Mouse (Mus musculus) hindbrain, embryonic 14.5 days (tissue): ENCODE results near the gene Prrxl1. TPM values are rescaled to one million over a fixed set of nuclear protein-coding genes. Genes with fewer than 3 reads are reported as not detected.

Experiments used
- ATAC-seq: fragments of 200-750 bp; cut with Nextera tagmentation; 2 replicates; pipeline ENCODE4 v1.8.0; 2017; ENCODE audit warnings: moderate number of reproducible peaks, mild to moderate bottlenecking, moderate TSS enrichment, moderate library complexity; ENCODE audit not compliant: low FRiP score
- DNase-seq: peaks from one replicate; pipeline ENCODE4 v3.0.0-alpha.2; 2015; ENCODE audit warnings: low spot score
- H3K27ac ChIP-seq: fragments of 300-500 bp; sonication (generic); 2 replicates; pipeline ENCODE4 v1.5.1; 2014; ENCODE audit warnings: mild to moderate bottlenecking, moderate library complexity
- H3K27me3 ChIP-seq: fragments of 300-500 bp; sonication (generic); 2 replicates; pipeline ENCODE4 v1.6.1; 2014; ENCODE audit warnings: mild to moderate bottlenecking, low read length, mixed read lengths; ENCODE audit not compliant: control insufficient read depth, insufficient read depth
- H3K36me3 ChIP-seq: fragments of 300-500 bp; sonication (generic); replicated peaks from 2 replicates; pipeline ENCODE4 v1.6.1; 2014; ENCODE audit not compliant: control insufficient read depth, insufficient read depth
- H3K4me1 ChIP-seq: fragments of 300-500 bp; sonication (generic); replicated peaks from 2 replicates; pipeline ENCODE4 v1.6.1; 2014; ENCODE audit warnings: antibody characterized with exemption, low read length, mixed read lengths; ENCODE audit not compliant: control insufficient read depth, insufficient read depth
- H3K4me2 ChIP-seq: fragments of 300-500 bp; sonication (generic); replicated peaks from 2 replicates; pipeline ENCODE4 v1.6.1; 2014; ENCODE audit warnings: mild to moderate bottlenecking, moderate library complexity
- H3K4me3 ChIP-seq: fragments of 300-500 bp; sonication (generic); replicated peaks from 2 replicates; pipeline ENCODE4 v1.5.1; 2014; ENCODE audit warnings: mild to moderate bottlenecking, low read length
- H3K9ac ChIP-seq: fragments of 300-500 bp; sonication (generic); 2 replicates; pipeline ENCODE4 v1.6.1; 2014
- H3K9me3 ChIP-seq: fragments of 300-500 bp; sonication (generic); 2 replicates; pipeline ENCODE4 v1.6.1; 2016; ENCODE audit warnings: low read length; ENCODE audit not compliant: control insufficient read depth
- WGBS: fragments of 180-500 bp; shearing (Covaris S2); extraction: QIAGEN DNeasy Blood & Tissue Kit; methylation state at CpG from one replicate; pipeline ENCODE4 v1.1.7; 2014; 5-methylcytosine and 5-hydroxymethylcytosine counted together
- polyA plus RNA-seq: library from polyadenylated mRNA; unstranded; fragments of >200 nt; fragmentation: Nextera tagmentation; extraction: Ambion mirVana; gene quantifications from 2 replicates; pipeline ENCODE4 v1.2.1, GENCODE M21; 2014

Gene Prrxl1
- polyA plus RNA-seq, 1 experiment from 2014 or later = 63.2 TPM

DNA sequence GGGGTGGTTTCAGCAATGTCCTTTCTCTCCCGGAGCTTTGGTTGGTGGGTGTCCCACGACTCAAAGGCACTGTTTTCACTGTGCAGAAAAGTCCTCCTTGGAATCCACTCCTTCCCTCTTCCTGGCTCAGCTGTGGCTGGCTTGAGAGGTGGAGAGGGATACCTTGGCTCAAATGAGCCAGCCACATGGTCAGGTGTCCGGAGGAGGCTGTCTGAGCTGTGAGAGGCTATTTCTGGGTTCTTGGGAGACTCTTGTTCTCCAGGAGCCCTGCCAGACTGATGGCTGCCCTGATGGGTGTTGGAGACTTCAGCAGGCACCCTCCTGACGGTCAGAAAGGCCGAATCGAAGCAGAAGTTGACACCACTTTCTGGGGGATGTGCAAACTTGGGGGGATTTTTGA is 63.9 kb downstream of the Prrxl1 start:
- 93% methylated on average over 6 of the region's 6 CpGs for WGBS
- DNase-seq (no peak), ATAC-seq (no peak)
- Histone ChIP-seq H3K4me3 (no peak overlapping the region), H3K4me1 (no peaks in the 10 kb centered on the region), H3K27me3 (no peaks in the 10 kb centered on the region), H3K4me2 (no peak overlapping the region), H3K27ac (no peak overlapping the region), H3K36me3 (no peaks in the 10 kb centered on the region), H3K9ac (no peak overlapping the region), H3K9me3 (no peaks in the 10 kb centered on the region)

DNA sequence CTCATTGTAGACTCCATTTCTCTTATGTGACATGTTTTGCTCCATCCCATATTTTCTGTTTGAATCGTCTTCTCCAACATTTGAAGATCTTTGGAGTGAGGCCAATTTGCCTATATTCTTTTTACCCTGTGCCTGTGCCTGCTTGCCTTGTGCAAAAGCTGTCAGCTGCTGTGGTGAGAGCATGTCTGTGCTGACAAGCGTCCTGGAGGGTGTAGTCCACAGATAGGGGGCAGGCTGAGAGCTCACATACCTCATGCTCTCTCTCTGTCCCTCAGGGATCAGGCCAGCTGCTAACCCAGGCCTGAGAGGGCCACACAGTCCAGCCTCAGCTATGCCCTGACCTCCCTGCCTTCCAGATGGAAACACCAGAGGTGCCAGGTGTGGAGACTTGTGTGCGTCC is 74.0 kb downstream of the Prrxl1 start:
- H3K36me3 ChIP-seq = no peaks in the 10 kb centered on the region
- no peak overlapping the region for H3K9ac ChIP-seq
- H3K4me2 ChIP-seq = no peak overlapping the region
- 55% methylated on average over 3 of the region's 3 CpGs for WGBS
- H3K9me3 ChIP-seq = no peaks in the 10 kb centered on the region
- DNase-seq (no peak), ATAC-seq (no peak)
- no peak overlapping the region for H3K27ac ChIP-seq
- no peak overlapping the region for H3K4me3 ChIP-seq
- H3K27me3 ChIP-seq = no peaks in the 10 kb centered on the region
- H3K4me1 ChIP-seq = no peaks in the 10 kb centered on the region

DNA sequence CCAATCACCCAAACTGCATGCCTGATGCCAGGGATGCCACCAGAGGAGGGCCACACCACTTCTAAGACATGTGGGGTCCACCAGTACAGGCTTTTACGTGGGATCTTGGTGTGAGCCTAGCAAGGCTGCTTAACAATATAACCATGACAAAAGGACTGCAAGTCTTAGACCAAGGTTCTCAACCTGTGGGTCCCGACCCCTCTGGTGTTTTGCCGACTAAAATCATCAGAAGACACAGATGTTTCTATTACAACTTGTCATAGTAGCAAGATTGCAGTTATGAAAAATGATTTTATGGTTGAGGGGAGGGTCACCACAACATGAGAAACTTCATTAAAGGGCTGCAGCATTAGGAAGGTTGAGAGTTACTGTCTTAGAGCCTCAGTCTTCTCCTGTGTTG is 79.4 kb downstream of the Prrxl1 start:
- H3K9me3 ChIP-seq = no peaks in the 10 kb centered on the region
- no peak for ATAC-seq
- no peak overlapping the region for H3K9ac ChIP-seq
- H3K4me3 ChIP-seq = no peak overlapping the region
- H3K4me2 ChIP-seq = no peak overlapping the region
- no peaks in the 10 kb centered on the region for H3K36me3 ChIP-seq
- no peaks in the 10 kb centered on the region for H3K27me3 ChIP-seq
- DNase-seq = no peak
- no peak overlapping the region for H3K27ac ChIP-seq
- WGBS = 73% methylated on average over 3 of the region's 3 CpGs
- peaks cover 5% of the 10 kb centered on the region; the same call in 1 of the 2 replicates for H3K4me1 ChIP-seq

GRCm38 (mm10) chr14:32681603-32682002 is 82.4 kb downstream of the Prrxl1 start:
- peaks cover 10% of the 10 kb centered on the region; the same call in 1 of the 2 replicates for H3K4me1 ChIP-seq
- no peaks in the 10 kb centered on the region for H3K27me3 ChIP-seq
- no peak overlapping the region for H3K4me2 ChIP-seq
- ATAC-seq = no peak
- no peak overlapping the region for H3K27ac ChIP-seq
- no peaks in the 10 kb centered on the region for H3K36me3 ChIP-seq
- H3K9ac ChIP-seq = no peak overlapping the region
- WGBS = 60% methylated on average over 3 of the region's 3 CpGs
- H3K9me3 ChIP-seq = no peaks in the 10 kb centered on the region
- no peak overlapping the region for H3K4me3 ChIP-seq
- DNase-seq = no peak

- WGBS = 90% methylated on average over 12 of the region's 12 CpGs
- H3K9ac ChIP-seq = no peak overlapping the region
- ATAC-seq (no peak), DNase-seq (no peak)
- peaks cover 10% of the 10 kb centered on the region; the same call in 1 of the 2 replicates for H3K4me1 ChIP-seq
- H3K27me3 ChIP-seq = no peaks in the 10 kb centered on the region
- no peaks in the 10 kb centered on the region for H3K36me3 ChIP-seq
- no peak overlapping the region for H3K4me2 ChIP-seq
- no peak overlapping the region for H3K4me3 ChIP-seq
- no peak overlapping the region for H3K27ac ChIP-seq
- no peaks in the 10 kb centered on the region for H3K9me3 ChIP-seq
These were observed 83.3 kb downstream of the Prrxl1 start for GRCm38 (mm10) chr14:32682536-32682935.

GRCm38 (mm10) chr14:32683251-32683838 is 84.1 kb downstream of the Prrxl1 start:
- peaks cover 10% of the 10 kb centered on the region; the same call in 1 of the 2 replicates for H3K4me1 ChIP-seq
- H3K27me3 ChIP-seq = no peaks in the 10 kb centered on the region
- WGBS = 58% methylated on average over 19 of the region's 19 CpGs
- H3K4me2 ChIP-seq = no peak overlapping the region
- H3K36me3 ChIP-seq = no peaks in the 10 kb centered on the region
- H3K27ac ChIP-seq = no peak overlapping the region
- ATAC-seq = no peak
- H3K4me3 ChIP-seq = no peak overlapping the region
- H3K9me3 ChIP-seq = no peaks in the 10 kb centered on the region
- no peak for DNase-seq
- no peak overlapping the region for H3K9ac ChIP-seq

DNA sequence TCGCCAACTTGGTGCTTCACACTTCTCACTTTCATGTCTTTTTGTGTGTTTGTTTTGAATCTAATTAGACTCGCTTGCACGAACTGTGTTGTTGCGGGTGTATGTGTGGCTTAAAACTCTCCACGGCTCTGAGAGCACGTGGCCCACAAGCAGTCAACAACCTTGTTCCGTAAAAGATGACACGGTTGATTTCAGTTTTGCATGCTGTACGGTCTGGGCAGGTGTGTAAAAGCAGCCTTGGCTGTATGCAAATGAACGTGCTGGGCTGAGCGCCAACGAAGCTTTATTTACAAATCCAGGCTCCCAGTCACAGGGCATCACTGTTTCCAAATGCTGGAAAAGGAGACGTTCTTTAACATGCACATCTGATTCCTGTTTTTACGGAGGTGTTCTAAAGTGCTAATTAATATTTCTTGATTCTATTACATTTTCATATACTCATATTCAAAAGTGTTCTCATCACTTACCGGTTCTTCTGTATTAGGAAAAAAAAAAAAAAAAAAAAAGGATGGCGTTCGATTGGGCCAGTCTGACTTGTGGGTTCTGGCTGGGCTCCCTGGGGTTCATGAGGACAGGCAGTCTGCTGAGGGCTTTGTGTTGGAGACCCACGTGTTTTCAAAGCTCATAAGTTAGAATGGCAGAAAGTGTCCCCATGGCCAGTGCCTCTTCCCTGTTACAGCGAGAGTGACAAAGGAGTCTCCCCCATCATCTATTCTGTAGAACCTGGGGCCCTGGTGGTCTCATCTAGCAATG is 85.0 kb downstream of the Prrxl1 start:
- no peaks in the 10 kb centered on the region for H3K9me3 ChIP-seq
- WGBS = 35% methylated on average over 19 of the region's 19 CpGs
- H3K36me3 ChIP-seq = no peaks in the 10 kb centered on the region
- DNase-seq (peak; percentile 65), ATAC-seq (peak; percentile 40; the same call in 1 of the 2 replicates)
- no peak overlapping the region for H3K4me3 ChIP-seq
- peaks cover 10% of the 10 kb centered on the region; the same call in 1 of the 2 replicates for H3K4me1 ChIP-seq
- no peak overlapping the region for H3K9ac ChIP-seq
- H3K4me2 ChIP-seq = peak overlapping the region; percentile 28; the same call in 1 of the 2 replicates
- no peak overlapping the region for H3K27ac ChIP-seq
- H3K27me3 ChIP-seq = no peaks in the 10 kb centered on the region

- no peak overlapping the region for H3K27ac ChIP-seq
- H3K4me3 ChIP-seq = no peak overlapping the region
- no peaks in the 10 kb centered on the region for H3K27me3 ChIP-seq
- ATAC-seq (no peak), DNase-seq (no peak)
- peaks cover 10% of the 10 kb centered on the region; the same call in 1 of the 2 replicates for H3K4me1 ChIP-seq
- 83% methylated on average over 19 of the region's 19 CpGs for WGBS
- no peak overlapping the region for H3K9ac ChIP-seq
- no peak overlapping the region for H3K4me2 ChIP-seq
- no peaks in the 10 kb centered on the region for H3K9me3 ChIP-seq
- no peaks in the 10 kb centered on the region for H3K36me3 ChIP-seq
These were observed 85.5 kb downstream of the Prrxl1 start for GRCm38 (mm10) chr14:32684735-32685105.

GRCm38 (mm10) chr14:32685124-32685826 is 86.1 kb downstream of the Prrxl1 start, which contains the start of gene 3425401B19Rik:
Gene 3425401B19Rik, minus strand, starts transcription at chr14:32685293.
- DNase-seq (no peak), ATAC-seq (no peak)
- no peak within 1 kb of the TSS for H3K27ac ChIP-seq
- WGBS = 70% methylated on average over 16 of the region's 16 CpGs
- peak within 1 kb of the TSS; percentile 28; the same call in 1 of the 2 replicates for H3K4me2 ChIP-seq
- H3K4me3 ChIP-seq = no peak within 1 kb of the TSS
- no peaks in the 10 kb centered on the region for H3K27me3 ChIP-seq
- H3K9me3 ChIP-seq = no peaks in the 10 kb centered on the region
- H3K4me1 ChIP-seq = peaks cover 10% of the 10 kb centered on the region; the same call in 1 of the 2 replicates
- no peaks in the 10 kb centered on the region for H3K36me3 ChIP-seq
- H3K9ac ChIP-seq = no peak within 1 kb of the TSS
